25 mouse cellular contexts compared by ENCODE assay signal in the genomic region with DNA sequence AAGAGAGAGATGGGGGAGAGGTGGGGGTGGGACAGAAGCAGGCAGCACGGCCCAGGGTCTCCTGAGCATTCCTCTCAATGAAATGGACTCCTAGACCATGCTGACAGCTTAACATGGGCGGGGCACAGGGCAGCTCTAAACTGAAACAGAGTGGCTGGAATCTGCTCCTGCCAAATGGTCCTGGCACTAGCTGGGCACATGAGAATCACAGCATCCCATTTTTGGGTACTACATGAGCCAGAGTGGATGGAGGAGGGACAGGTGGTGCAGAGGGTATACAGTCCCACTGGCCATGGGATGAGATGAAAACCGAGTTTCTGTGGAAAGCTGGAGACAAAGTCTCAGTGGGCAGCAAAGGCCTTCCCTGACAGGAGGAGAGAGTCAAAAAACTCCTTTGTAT. TPM values are rescaled to one million over a fixed set of nuclear protein-coding genes. Genes with fewer than 3 reads are reported as not detected.
DNase-seq lines count a peak whose midpoint lies in the region; ATAC-seq and TF ChIP-seq lines count a peak whose summit lies in the region.
"Had no signal": no experiment of that assay in that cellular context is flagged by ENCODE, and none has a peak within 500 bp of the region (broad histone marks: within the 10 kb centered on the region; RNA-seq: fewer than 3 reads in every experiment).

No protein-coding gene starts in this region.

- peak in 1 of 2 experiments; percentile 41 for DNase-seq in heart, adult 2 months
- no peak for DNase-seq in heart, adult 11 months
- no peak for DNase-seq in heart, postnatal 25 days (ENCODE audit: low spot score)
- no peak for DNase-seq in urinary bladder, postnatal 25 days (ENCODE audit: low spot score)
- DNase-seq: B cell, adult 2 months; cerebellum, adult 2 months; cerebellum, postnatal 25 days; forebrain, postnatal 0 days; gastrocnemius, postnatal 10 days; kidney, postnatal 14 days; layer of hippocampus, adult 9-11 months; liver; lung, adult 2 months; lung, postnatal 10 days; right cerebral cortex, postnatal 14 days; thymus, postnatal 4 days had no signal

- no peaks in the 10 kb centered on the region; the same call in 1 of the 2 replicates for H3K79me2 ChIP-seq in heart, adult 2 months (replicated peaks; ENCODE audit: control insufficient read depth, insufficient read depth, low read length)

- 0 out of 2 replicates have a peak overlapping the region, but pooled peaks have one; percentile 9 for H3K27ac ChIP-seq in heart, adult 2 months
- peak overlapping the region; percentile 51 to 94 for H3K27ac ChIP-seq in heart, embryonic 14.5 days (replicated peaks in 1 of 2; ENCODE audit: control insufficient read depth in 1 of 2, insufficient read depth in 1 of 2, low read depth in 2 of 2, low read length in 2 of 2)
- H3K27ac ChIP-seq in heart, embryonic 16.5 days (ENCODE audit: low read length), result peak overlapping the region; percentile 92
- H3K27ac ChIP-seq: hindbrain, embryonic 14.5 days; liver, embryonic 14.5 days; macrophage; midbrain, embryonic 13.5 days had no signal

- peaks cover 3% of the 10 kb centered on the region for H3K4me1 ChIP-seq in heart, adult 2 months (ENCODE audit: control insufficient read depth, insufficient read depth, low read length)
- H3K4me1 ChIP-seq in heart, embryonic 14.5 days (ENCODE audit: control insufficient read depth in 2 of 2, insufficient read depth in 2 of 2, low read length in 2 of 2), result peaks cover 62 to 80% of the 10 kb centered on the region in 2 experiments
- H3K4me1 ChIP-seq in heart, embryonic 16.5 days (ENCODE audit: control insufficient read depth, insufficient read depth, low read length), result peaks cover 60% of the 10 kb centered on the region

- TF ChIP-seq CTCF in heart, adult 2 months (IDR thresholded peaks at IDR 0.05), result no peak

- no peak overlapping the region for H3K9ac ChIP-seq in heart, adult 2 months (ENCODE audit: low read depth, low read length)
- peak overlapping the region; percentile 55 for H3K9ac ChIP-seq in heart, embryonic 14.5 days (ENCODE audit: low read length)
- H3K9ac ChIP-seq in heart, embryonic 16.5 days (ENCODE audit: low read length), result no peak overlapping the region; the same call in none of the 2 replicates
- H3K9ac ChIP-seq: embryonic facial prominence, embryonic 12.5 days; forebrain, postnatal 0 days; hindbrain, embryonic 14.5 days; liver, embryonic 14.5 days; midbrain, embryonic 13.5 days had no signal

- TF ChIP-seq EP300 in heart, adult 2 months (IDR thresholded peaks at IDR 0.05; ENCODE audit: insufficient read depth, low read depth, low read length), result no peak

- intact Hi-C loops in heart, adult 2 months (cut with DNase I), result no loop called here
- intact Hi-C loops in heart, postnatal 25 days (cut with DNase I), result no loop called here

- ATAC-seq in heart, embryonic 14.5 days (ENCODE audit: insufficient number of reproducible peaks, insufficient read depth, low FRiP score, low read depth), result no peak
- ATAC-seq in heart, embryonic 16.5 days (replicated peaks; ENCODE audit: extremely low read depth, insufficient read depth, low FRiP score), result no peak
- ATAC-seq: forebrain, postnatal 0 days; intestine, postnatal 0 days; midbrain, embryonic 13.5 days had no signal

- peak overlapping the region; percentile 13 for H3K4me2 ChIP-seq in heart, embryonic 14.5 days (ENCODE audit: low read length)
- H3K4me2 ChIP-seq in heart, embryonic 16.5 days (ENCODE audit: low read depth, low read length), result peak overlapping the region; percentile 17; the same call in 1 of the 2 replicates
- H3K4me2 ChIP-seq: embryonic facial prominence, embryonic 12.5 days; hindbrain, embryonic 14.5 days; midbrain, embryonic 13.5 days had no signal

- WGBS in heart, adult 2 months, result 64% methylated on average over 3 of the region's 3 CpGs
- 27% methylated on average over 3 of the region's 3 CpGs for WGBS in heart, embryonic 14.5 days
- WGBS in heart, embryonic 16.5 days, result 43% methylated on average over 3 of the region's 3 CpGs

- TF ChIP-seq POLR2A in heart, adult 2 months (IDR thresholded peaks at IDR 0.05; ENCODE audit: insufficient read depth, low read depth, low read length), result no peak

- H3K4me3 ChIP-seq in heart, adult 2 months, result no peak overlapping the region
- H3K4me3 ChIP-seq in heart, embryonic 14.5 days (ENCODE audit: control insufficient read depth in 1 of 2, insufficient read depth in 1 of 2, low read depth in 1 of 2, low read length in 2 of 2), result no peak overlapping the region
- H3K4me3 ChIP-seq in heart, embryonic 16.5 days (ENCODE audit: low read length), result no peak overlapping the region
- H3K4me3 ChIP-seq: embryonic facial prominence, embryonic 12.5 days; forebrain, embryonic 10.5 days; midbrain, embryonic 13.5 days had no signal

- no peaks in the 10 kb centered on the region for H3K9me3 ChIP-seq in heart, embryonic 14.5 days (ENCODE audit: control insufficient read depth, low read length)
- no peaks in the 10 kb centered on the region for H3K9me3 ChIP-seq in heart, embryonic 16.5 days (replicated peaks; ENCODE audit: control insufficient read depth, low read length)
- H3K9me3 ChIP-seq: embryonic facial prominence, embryonic 12.5 days; forebrain, embryonic 10.5 days; midbrain, embryonic 13.5 days had no signal

- no peaks in the 10 kb centered on the region for H3K36me3 ChIP-seq in heart, adult 2 months (ENCODE audit: control insufficient read depth, insufficient read depth, low read length)
- H3K36me3 ChIP-seq in heart, embryonic 14.5 days (ENCODE audit: control insufficient read depth, insufficient read depth, low read length), result peaks cover 35% of the 10 kb centered on the region
- H3K36me3 ChIP-seq in heart, embryonic 16.5 days (ENCODE audit: control insufficient read depth, insufficient read depth), result peaks cover 7% of the 10 kb centered on the region; the same call in 1 of the 2 replicates

- no peaks in the 10 kb centered on the region for H3K27me3 ChIP-seq in heart, adult 2 months (ENCODE audit: control insufficient read depth, insufficient read depth, low read length)
- no peaks in the 10 kb centered on the region for H3K27me3 ChIP-seq in heart, embryonic 14.5 days (ENCODE audit: control insufficient read depth, insufficient read depth, low read length)
- H3K27me3 ChIP-seq in heart, embryonic 16.5 days (ENCODE audit: control insufficient read depth, insufficient read depth, low read length), result no peaks in the 10 kb centered on the region
- H3K27me3 ChIP-seq: embryonic facial prominence, embryonic 12.5 days; midbrain, embryonic 13.5 days had no signal

RNA-seq across cellular contexts. Expression of a gene that starts 36.7 kb away (rescaled TPM):
- 100 to 1,000 TPM; 103 to 123 TPM for total RNA-seq in heart, adult 2 months (2021)
- 68.9 and 81.6 TPM in 2 replicates for polyA plus RNA-seq in heart, adult 2 months (2012; rRNA removed)
- polyA plus RNA-seq in heart, embryonic 14.5 days (2014; fragmentation: Nextera tagmentation; extraction: Ambion mirVana), result 74.9 and 77.2 TPM in 2 replicates
- 100 to 1,000 TPM; 105 to 128 TPM for total RNA-seq in heart, postnatal 25 days (2021)
- polyA plus RNA-seq in heart, embryonic 16.5 days (2015; fragmentation: Nextera tagmentation; extraction: Ambion mirVana), result 71.5 and 75.9 TPM in 2 replicates

Comparison
In these comparisons a context has a peak if more than half of its experiments do, and no peak if none do; other contexts are left out.
1. H3K27ac ChIP-seq: peak in every context shown above with its lines; median percentile 92 in heart, embryonic 16.5 days; 72 in heart, embryonic 14.5 days; 9 in heart, adult 2 months.